Mouse (Mus musculus) hindbrain, embryonic 14.5 days (tissue): ENCODE measurements at regions not wholly inside any gene's neighbourhood (a gene's known extent, or its start where the extent isn't known, plus 50 kb on each side); places are given as distances from the start of the nearest gene placed in this dataset.

Source experiments
- ATAC-seq: fragments of 200-750 bp; cut with Nextera tagmentation; 2 replicates; pipeline ENCODE4 v1.8.0; 2017; ENCODE audit warnings: moderate number of reproducible peaks, mild to moderate bottlenecking, moderate TSS enrichment, moderate library complexity; ENCODE audit not compliant: low FRiP score
- DNase-seq: peaks from one replicate; pipeline ENCODE4 v3.0.0-alpha.2; 2015; ENCODE audit warnings: low spot score
- H3K27ac ChIP-seq: fragments of 300-500 bp; sonication (generic); 2 replicates; pipeline ENCODE4 v1.5.1; 2014; ENCODE audit warnings: mild to moderate bottlenecking, moderate library complexity
- H3K27me3 ChIP-seq: fragments of 300-500 bp; sonication (generic); 2 replicates; pipeline ENCODE4 v1.6.1; 2014; ENCODE audit warnings: mild to moderate bottlenecking, low read length, mixed read lengths; ENCODE audit not compliant: control insufficient read depth, insufficient read depth
- H3K36me3 ChIP-seq: fragments of 300-500 bp; sonication (generic); replicated peaks from 2 replicates; pipeline ENCODE4 v1.6.1; 2014; ENCODE audit not compliant: control insufficient read depth, insufficient read depth
- H3K4me1 ChIP-seq: fragments of 300-500 bp; sonication (generic); replicated peaks from 2 replicates; pipeline ENCODE4 v1.6.1; 2014; ENCODE audit warnings: antibody characterized with exemption, low read length, mixed read lengths; ENCODE audit not compliant: control insufficient read depth, insufficient read depth
- H3K4me2 ChIP-seq: fragments of 300-500 bp; sonication (generic); replicated peaks from 2 replicates; pipeline ENCODE4 v1.6.1; 2014; ENCODE audit warnings: mild to moderate bottlenecking, moderate library complexity
- H3K4me3 ChIP-seq: fragments of 300-500 bp; sonication (generic); replicated peaks from 2 replicates; pipeline ENCODE4 v1.5.1; 2014; ENCODE audit warnings: mild to moderate bottlenecking, low read length
- H3K9ac ChIP-seq: fragments of 300-500 bp; sonication (generic); 2 replicates; pipeline ENCODE4 v1.6.1; 2014
- H3K9me3 ChIP-seq: fragments of 300-500 bp; sonication (generic); 2 replicates; pipeline ENCODE4 v1.6.1; 2016; ENCODE audit warnings: low read length; ENCODE audit not compliant: control insufficient read depth
- WGBS: fragments of 180-500 bp; shearing (Covaris S2); extraction: QIAGEN DNeasy Blood & Tissue Kit; methylation state at CpG from one replicate; pipeline ENCODE4 v1.1.7; 2014; 5-methylcytosine and 5-hydroxymethylcytosine counted together

GRCm38 (mm10) chr17:45326173-45326572, 107.4 kb downstream of the Cdc5l start:
- ATAC-seq (no peak), DNase-seq (no peak)
- Histone ChIP-seq H3K9me3 (no peaks in the 10 kb centered on the region), H3K4me3 (no peak overlapping the region), H3K27ac (no peak overlapping the region), H3K9ac (no peak overlapping the region), H3K4me1 (peaks cover 10% of the 10 kb centered on the region; the same call in 1 of the 2 replicates), H3K4me2 (no peak overlapping the region), H3K27me3 (no peaks in the 10 kb centered on the region), H3K36me3 (no peaks in the 10 kb centered on the region)
- WGBS = 84% methylated on average over 7 of the region's 7 CpGs

GRCm38 (mm10) chr17:45322842-45323241, 110.7 kb downstream of the Cdc5l start:
- ATAC-seq = no peak
- Histone ChIP-seq H3K4me2 (no peak overlapping the region), H3K4me1 (peaks cover 10% of the 10 kb centered on the region), H3K9ac (no peak overlapping the region), H3K9me3 (no peaks in the 10 kb centered on the region), H3K4me3 (no peak overlapping the region), H3K27me3 (no peaks in the 10 kb centered on the region), H3K36me3 (no peaks in the 10 kb centered on the region), H3K27ac (no peak overlapping the region)
- DNase-seq = no peak
- 58% methylated on average over 8 of the region's 8 CpGs for WGBS

- ATAC-seq (no peak), DNase-seq (no peak)
- H3K36me3 ChIP-seq = no peaks in the 10 kb centered on the region
- no peak overlapping the region for H3K9ac ChIP-seq
- no peaks in the 10 kb centered on the region for H3K9me3 ChIP-seq
- H3K27ac ChIP-seq = no peak overlapping the region
- 70% methylated on average over 7 of the region's 7 CpGs for WGBS
- no peaks in the 10 kb centered on the region; the same call in none of the 2 replicates for H3K4me1 ChIP-seq
- no peaks in the 10 kb centered on the region for H3K27me3 ChIP-seq
- no peak overlapping the region for H3K4me2 ChIP-seq
- H3K4me3 ChIP-seq = no peak overlapping the region
Measured at GRCm38 (mm10) chr17:45320074-45320473, 113.5 kb downstream of the Cdc5l start.

GRCm38 (mm10) chr17:45318211-45319076, 115.1 kb downstream of the Cdc5l start:
- H3K4me2 ChIP-seq = no peak overlapping the region

GRCm38 (mm10) chr17:45312510-45313266, 120.8 kb downstream of the Cdc5l start:
- Histone ChIP-seq H3K9me3 (peaks cover 4% of the 10 kb centered on the region; the same call in 1 of the 2 replicates), H3K9ac (no peak overlapping the region), H3K27ac (no peak overlapping the region), H3K4me3 (no peak overlapping the region), H3K36me3 (no peaks in the 10 kb centered on the region), H3K4me1 (no peaks in the 10 kb centered on the region), H3K27me3 (no peaks in the 10 kb centered on the region), H3K4me2 (no peak overlapping the region)
- 65% methylated on average over 5 of the region's 5 CpGs for WGBS
- peak; percentile 31; the same call in 1 of the 2 replicates for ATAC-seq
- no peak for DNase-seq

More at GRCm38 (mm10) chr17:45318211-45319076, 115.1 kb downstream of the Cdc5l start:
- no peaks in the 10 kb centered on the region for H3K36me3 ChIP-seq
- no peaks in the 10 kb centered on the region; the same call in none of the 2 replicates for H3K4me1 ChIP-seq
- 71% methylated on average over 25 of the region's 25 CpGs for WGBS
- no peak overlapping the region for H3K9ac ChIP-seq
- no peak overlapping the region for H3K27ac ChIP-seq
- no peaks in the 10 kb centered on the region for H3K27me3 ChIP-seq
- H3K4me3 ChIP-seq = no peak overlapping the region
- ATAC-seq = no peak
- no peak for DNase-seq
- no peaks in the 10 kb centered on the region for H3K9me3 ChIP-seq

- WGBS = 78% methylated on average over 7 of the region's 7 CpGs
- H3K9ac ChIP-seq = no peak overlapping the region
Measured at GRCm38 (mm10) chr17:45306506-45306905, 127.0 kb downstream of the Cdc5l start.

GRCm38 (mm10) chr17:45303183-45303582, 130.4 kb downstream of the Cdc5l start:
- Histone ChIP-seq H3K4me1 (no peaks in the 10 kb centered on the region), H3K9me3 (no peaks in the 10 kb centered on the region), H3K27ac (no peak overlapping the region), H3K9ac (no peak overlapping the region), H3K4me2 (no peak overlapping the region), H3K27me3 (no peaks in the 10 kb centered on the region), H3K4me3 (no peak overlapping the region), H3K36me3 (no peaks in the 10 kb centered on the region)
- DNase-seq (no peak), ATAC-seq (no peak)
- WGBS = 76% methylated on average over 6 of the region's 6 CpGs

More at GRCm38 (mm10) chr17:45306506-45306905, 127.0 kb downstream of the Cdc5l start:
- ATAC-seq (no peak), DNase-seq (no peak)
- Histone ChIP-seq H3K4me1 (no peaks in the 10 kb centered on the region), H3K27me3 (no peaks in the 10 kb centered on the region), H3K36me3 (no peaks in the 10 kb centered on the region), H3K4me3 (no peak overlapping the region), H3K27ac (no peak overlapping the region), H3K4me2 (no peak overlapping the region), H3K9me3 (peaks cover 4% of the 10 kb centered on the region; the same call in 1 of the 2 replicates)

- H3K4me2 ChIP-seq = no peak overlapping the region
- no peaks in the 10 kb centered on the region for H3K27me3 ChIP-seq
- no peaks in the 10 kb centered on the region for H3K9me3 ChIP-seq
- H3K4me1 ChIP-seq = no peaks in the 10 kb centered on the region
- no peaks in the 10 kb centered on the region for H3K36me3 ChIP-seq
- ATAC-seq = no peak
- H3K9ac ChIP-seq = no peak overlapping the region
- H3K4me3 ChIP-seq = no peak overlapping the region
- WGBS = 31% methylated on average over 4 of the region's 4 CpGs
- no peak for DNase-seq
- H3K27ac ChIP-seq = no peak overlapping the region
Measured at GRCm38 (mm10) chr17:45298355-45298754, 135.2 kb downstream of the Cdc5l start.

- no peak for ATAC-seq
- DNase-seq = no peak
- no peaks in the 10 kb centered on the region for H3K4me1 ChIP-seq
- H3K9me3 ChIP-seq = no peaks in the 10 kb centered on the region
- no peak overlapping the region for H3K9ac ChIP-seq
- no peak overlapping the region for H3K27ac ChIP-seq
- H3K4me3 ChIP-seq = no peak overlapping the region
- no peaks in the 10 kb centered on the region for H3K36me3 ChIP-seq
- WGBS = 89% methylated on average over 3 of the region's 3 CpGs
- H3K4me2 ChIP-seq = no peak overlapping the region
- H3K27me3 ChIP-seq = no peaks in the 10 kb centered on the region
Measured at GRCm38 (mm10) chr17:45297860-45298259, 135.7 kb downstream of the Cdc5l start.
